Comparison of ENCODE assay signal across 10 mouse cellular contexts in genomic region chr2:121787271-121787670, GRCm38 (mm10). TPM values are rescaled to one million over a fixed set of nuclear protein-coding genes. Genes with fewer than 3 reads are reported as not detected.
DNase-seq lines count a peak whose midpoint lies in the region; ATAC-seq and TF ChIP-seq lines count a peak whose summit lies in the region.
"Had no signal": no experiment of that assay in that cellular context is flagged by ENCODE, and none has a peak within 500 bp of the region (broad histone marks: within the 10 kb centered on the region; RNA-seq: fewer than 3 reads in every experiment).

No protein-coding gene starts in this region.

- no peak overlapping the region for H3K27ac ChIP-seq in intestine, embryonic 15.5 days
- H3K27ac ChIP-seq in intestine, embryonic 16.5 days (ENCODE audit: low read length), result no peak overlapping the region
- H3K27ac ChIP-seq in hindbrain, postnatal 0 days, result no peak overlapping the region
- no peak overlapping the region for H3K27ac ChIP-seq in midbrain, postnatal 0 days (ENCODE audit: low read depth, low read length)

- peak; percentile 15 for DNase-seq in CD4-positive, CD25-positive, alpha-beta regulatory T cell, adult 2 months (ENCODE audit: low read depth, low spot score)
- DNase-seq in hindbrain, postnatal 0 days (ENCODE audit: low spot score), result no peak
- DNase-seq in natural killer cell, adult 2 months (ENCODE audit: low spot score in 2 of 2), result no peak
- no peak for DNase-seq in midbrain, postnatal 0 days (ENCODE audit: low spot score)
- DNase-seq: adrenal gland, adult 8-10 months; kidney, adult 8-10 months had no signal

- TF ChIP-seq CTCF in hindbrain, postnatal 0 days (IDR thresholded peaks at IDR 0.05; ENCODE audit: low read depth), result no peak
- TF ChIP-seq CTCF in midbrain, postnatal 0 days (IDR thresholded peaks at IDR 0.05), result no peak

- H3K4me2 ChIP-seq in intestine, embryonic 15.5 days (replicated peaks), result 0 out of 2 replicates have a peak overlapping the region, but pooled peaks have one; percentile 24
- no peak overlapping the region for H3K4me2 ChIP-seq in intestine, embryonic 16.5 days (ENCODE audit: low read depth, low read length)
- H3K4me2 ChIP-seq in hindbrain, postnatal 0 days (ENCODE audit: low read depth, low read length), result no peak overlapping the region
- H3K4me2 ChIP-seq in midbrain, postnatal 0 days (ENCODE audit: low read depth, low read length, poor library complexity, severe bottlenecking), result no peak overlapping the region

- H3K4me3 ChIP-seq in intestine, embryonic 15.5 days (replicated peaks), result no peak overlapping the region
- H3K4me3 ChIP-seq in intestine, embryonic 16.5 days (ENCODE audit: low read length), result no peak overlapping the region
- H3K4me3 ChIP-seq in hindbrain, postnatal 0 days (ENCODE audit: low read length), result no peak overlapping the region
- H3K4me3 ChIP-seq in midbrain, postnatal 0 days (ENCODE audit: low read depth, low read length), result no peak overlapping the region

- H3K9me3 ChIP-seq in intestine, embryonic 15.5 days, result no peaks in the 10 kb centered on the region
- no peaks in the 10 kb centered on the region for H3K9me3 ChIP-seq in intestine, embryonic 16.5 days (ENCODE audit: control insufficient read depth, low read length)
- no peaks in the 10 kb centered on the region for H3K9me3 ChIP-seq in hindbrain, postnatal 0 days (ENCODE audit: low read length)
- H3K9me3 ChIP-seq in midbrain, postnatal 0 days (ENCODE audit: low read length), result no peaks in the 10 kb centered on the region

- WGBS in intestine, embryonic 15.5 days, result 29% methylated on average over 7 of the region's 7 CpGs
- 32% methylated on average over 7 of the region's 7 CpGs for WGBS in intestine, embryonic 16.5 days
- WGBS in hindbrain, postnatal 0 days, result 70% methylated on average over 7 of the region's 7 CpGs
- 59% methylated on average over 7 of the region's 7 CpGs for WGBS in midbrain, postnatal 0 days

- no peaks in the 10 kb centered on the region for H3K36me3 ChIP-seq in intestine, embryonic 15.5 days
- no peaks in the 10 kb centered on the region for H3K36me3 ChIP-seq in intestine, embryonic 16.5 days (ENCODE audit: control insufficient read depth, insufficient read depth, low read length)
- no peaks in the 10 kb centered on the region for H3K36me3 ChIP-seq in hindbrain, postnatal 0 days (ENCODE audit: insufficient read depth, low read length)
- H3K36me3 ChIP-seq in midbrain, postnatal 0 days (ENCODE audit: insufficient read depth, low read length), result no peaks in the 10 kb centered on the region

- no peaks in the 10 kb centered on the region for H3K27me3 ChIP-seq in intestine, embryonic 15.5 days (replicated peaks)
- H3K27me3 ChIP-seq in intestine, embryonic 16.5 days (replicated peaks; ENCODE audit: control insufficient read depth, insufficient read depth, low read length), result no peaks in the 10 kb centered on the region
- H3K27me3 ChIP-seq in hindbrain, postnatal 0 days (ENCODE audit: insufficient read depth, low read length), result no peaks in the 10 kb centered on the region
- H3K27me3 ChIP-seq in midbrain, postnatal 0 days (ENCODE audit: insufficient read depth, low read length), result no peaks in the 10 kb centered on the region

- no peak overlapping the region for H3K9ac ChIP-seq in intestine, embryonic 15.5 days
- H3K9ac ChIP-seq in intestine, embryonic 16.5 days (ENCODE audit: low read depth, low read length), result no peak overlapping the region
- no peak overlapping the region for H3K9ac ChIP-seq in hindbrain, postnatal 0 days (replicated peaks; ENCODE audit: low read length)
- H3K9ac ChIP-seq in midbrain, postnatal 0 days (replicated peaks; ENCODE audit: low read length, poor library complexity, severe bottlenecking), result no peak overlapping the region

- ATAC-seq in intestine, embryonic 15.5 days, result no peak
- ATAC-seq in intestine, embryonic 16.5 days, result no peak
- peak; percentile 50 for ATAC-seq in activated CD4-positive, CD25-positive, alpha-beta regulatory T cell, adult 4 months
- peak; percentile 43 for ATAC-seq in inflammation-experienced regulatory T-cells, adult 6 months
- ATAC-seq in hindbrain, postnatal 0 days, result no peak
- no peak for ATAC-seq in midbrain, postnatal 0 days (ENCODE audit: low FRiP score)

- no peaks in the 10 kb centered on the region for H3K4me1 ChIP-seq in intestine, embryonic 15.5 days (replicated peaks)
- no peaks in the 10 kb centered on the region; the same call in 1 of the 2 replicates for H3K4me1 ChIP-seq in intestine, embryonic 16.5 days (ENCODE audit: control insufficient read depth, insufficient read depth, low read length)
- no peaks in the 10 kb centered on the region for H3K4me1 ChIP-seq in hindbrain, postnatal 0 days (ENCODE audit: insufficient read depth, low read length)
- no peaks in the 10 kb centered on the region for H3K4me1 ChIP-seq in midbrain, postnatal 0 days (ENCODE audit: insufficient read depth, low read length)

RNA-seq across cellular contexts. Expression of gene Frmd5, which starts 19.6 kb away (rescaled TPM):
- polyA plus RNA-seq in intestine, embryonic 15.5 days (2015; fragmentation: Nextera tagmentation; extraction: Ambion mirVana), result 2.5 and 2.6 TPM in 2 replicates
- polyA plus RNA-seq in intestine, embryonic 16.5 days (2015; fragmentation: Nextera tagmentation; extraction: Ambion mirVana), result 1.3 and 1.5 TPM in 2 replicates
- polyA plus RNA-seq in activated CD4-positive, CD25-positive, alpha-beta regulatory T cell, adult 4 months (2017; shearing (Covaris generic)), result under 1 TPM; 0.22 to 0.60 TPM
- polyA plus RNA-seq in inflammation-experienced regulatory T-cells, adult 6 months (2017; shearing (Covaris generic)), result 1 to 10 TPM in 2 of 3 experiments, under 1 TPM in 1; 0.67 to 1.3 (median 1.2) TPM
- 39.7 and 42.3 TPM in 2 replicates for total RNA-seq in hindbrain, postnatal 0 days (2014; rRNA removed)
- polyA plus RNA-seq in hindbrain, postnatal 0 days (2015; fragmentation: Nextera tagmentation; extraction: Ambion mirVana), result 13.1 and 14.6 TPM in 2 replicates
- total RNA-seq in midbrain, postnatal 0 days (2014; rRNA removed), result 38.3 and 42.5 TPM in 2 replicates
- polyA plus RNA-seq in midbrain, postnatal 0 days (2015; fragmentation: Nextera tagmentation; extraction: Ambion mirVana), result 12.3 and 14.6 TPM in 2 replicates

Comparison
In these comparisons a context has a peak if more than half of its experiments do, and no peak if none do; other contexts are left out.
1. ATAC-seq: peak in activated CD4-positive, CD25-positive, alpha-beta regulatory T cell, adult 4 months (single experiment) and inflammation-experienced regulatory T-cells, adult 6 months (single experiment); none in intestine, embryonic 15.5 days (single experiment), intestine, embryonic 16.5 days (single experiment), hindbrain, postnatal 0 days (single experiment) and midbrain, postnatal 0 days (single experiment).